Mouse (Mus musculus): Measurements from ENCODE around the gene Stx16.

Stx16 gene

DNA sequence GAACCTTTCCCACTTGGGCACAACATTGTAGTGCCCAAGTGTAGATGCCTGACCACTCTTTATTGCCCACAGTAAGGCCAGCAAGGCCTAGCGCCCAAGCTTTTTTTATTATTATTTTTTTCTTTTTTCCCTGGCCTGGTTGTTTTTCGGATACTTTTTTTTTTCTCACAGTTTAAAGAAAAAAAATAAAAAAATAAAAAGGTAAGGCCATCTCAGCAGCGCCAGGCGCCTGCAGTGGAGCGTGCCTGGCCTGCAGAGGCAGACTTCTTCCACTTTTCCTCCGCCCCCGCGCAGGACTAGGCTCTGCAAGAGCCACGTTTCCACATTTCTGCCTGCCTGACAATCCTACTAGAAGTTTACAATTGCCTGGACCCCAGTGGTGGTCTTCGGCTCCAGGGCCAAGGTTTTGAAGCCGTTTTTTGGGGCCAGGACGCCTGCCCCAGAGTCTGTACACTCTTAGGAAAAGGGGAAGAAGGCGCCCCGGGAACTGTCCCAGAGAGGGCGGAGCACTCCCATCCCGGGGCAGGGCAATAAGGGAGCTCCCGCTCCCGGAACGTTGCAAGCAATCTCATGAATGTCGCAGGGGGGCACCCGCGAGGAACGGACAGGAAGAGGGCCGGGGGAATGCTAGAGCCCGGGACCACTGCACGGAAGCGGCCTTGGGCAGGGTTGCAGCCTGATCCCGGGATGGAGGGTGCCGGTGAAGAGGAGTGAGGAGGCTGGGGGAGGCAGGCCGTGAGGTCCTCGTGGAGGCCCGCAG, at the start of gene Stx16:
Gene Stx16, plus strand, starts transcription at position 636 of the 760 bp plus-strand sequence.
- DNase-seq (ENCODE audit: low read depth, low spot score): peak; percentile 57

DNA sequence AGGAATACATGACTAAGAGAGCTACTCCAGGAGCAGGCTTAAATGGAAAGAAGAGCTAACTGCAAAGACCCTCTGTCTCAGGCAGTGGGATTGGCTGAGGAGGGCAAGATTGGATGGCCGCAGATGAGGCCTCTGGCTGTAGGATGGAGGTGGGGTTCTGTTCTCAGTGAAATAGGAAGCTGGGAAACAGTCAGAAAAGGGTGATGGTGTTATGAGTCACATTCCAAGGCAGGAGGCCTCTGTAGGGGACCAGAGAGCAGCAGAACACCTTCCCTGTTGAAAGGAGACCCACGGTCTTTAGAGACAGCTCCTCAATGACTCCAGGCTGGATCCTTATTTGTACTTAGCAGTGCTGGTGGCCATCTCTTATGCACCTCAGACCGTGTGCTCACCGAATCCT, 49.7 kb upstream of the Stx16 start:
- DNase-seq (ENCODE audit: low read depth, low spot score): no peak

GRCm38 (mm10) chr2:174033257-174033800, 42.8 kb upstream of the Stx16 start:
- DNase-seq (ENCODE audit: low read depth, low spot score): no peak

DNA sequence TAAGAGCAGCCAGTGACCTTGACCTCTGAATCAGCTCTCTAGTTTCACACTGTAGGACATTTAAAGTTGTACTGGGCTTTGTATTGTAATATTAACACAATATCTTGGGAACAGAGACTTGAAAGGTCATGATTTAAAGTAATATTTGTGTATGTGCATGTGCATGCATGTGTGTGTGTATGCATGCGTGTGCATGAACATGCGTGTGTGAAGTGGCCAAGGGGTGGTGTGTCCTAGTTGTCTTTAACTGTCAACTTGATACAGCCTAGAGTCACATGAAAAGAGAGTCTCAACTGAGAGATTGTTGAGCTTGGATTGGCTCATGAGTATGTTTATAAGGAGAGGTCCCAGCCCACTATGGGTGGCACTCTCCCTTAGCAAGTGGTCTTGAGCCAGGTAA, 28.5 kb upstream of the Stx16 start:
- no peak for DNase-seq (ENCODE audit: low read depth, low spot score)

DNA sequence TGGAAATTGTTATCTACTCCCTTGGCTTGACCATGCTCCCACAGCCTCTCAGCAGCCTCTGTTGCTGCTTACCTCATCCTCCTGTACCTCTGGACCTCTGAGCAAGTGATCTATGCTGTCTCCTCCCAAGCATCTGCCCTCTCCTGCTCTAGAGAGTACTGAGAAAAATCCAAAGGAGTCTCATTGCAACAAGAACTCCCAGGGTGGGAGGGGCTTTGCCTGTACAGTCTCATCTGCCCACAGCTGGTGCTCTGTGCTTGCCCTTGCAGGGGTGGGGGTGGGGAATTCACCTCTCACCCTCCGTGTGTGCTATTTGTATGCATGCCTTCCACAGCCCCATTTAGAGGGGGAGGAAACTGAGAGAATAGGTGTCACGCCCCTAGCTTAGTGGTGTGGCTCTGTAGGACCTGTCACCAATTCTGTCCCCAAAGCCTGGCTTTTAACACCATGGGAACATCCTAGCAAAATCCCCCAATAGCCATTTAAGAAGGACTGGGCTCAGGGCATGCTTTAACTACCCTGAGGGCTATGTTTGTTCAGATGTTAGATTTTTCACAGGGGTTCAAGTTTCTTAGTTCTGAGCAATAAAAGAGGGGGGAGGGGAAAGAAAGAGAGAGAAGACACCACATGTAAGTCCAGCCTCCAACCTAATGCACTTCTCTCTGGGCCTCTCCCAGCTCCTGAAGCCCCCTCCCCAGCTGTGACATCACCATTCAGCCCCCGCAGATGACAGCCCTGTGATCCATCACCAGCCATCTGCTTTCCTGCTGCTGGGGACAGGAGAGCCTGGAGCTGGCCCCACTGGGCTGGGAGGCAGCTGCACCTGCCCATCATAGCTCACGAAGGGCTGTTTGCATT, 26.4 kb upstream of the Stx16 start:
- no peak for DNase-seq (ENCODE audit: low read depth, low spot score)

- no peak for DNase-seq (ENCODE audit: low read depth, low spot score)
Observed at GRCm38 (mm10) chr2:174050339-174050685, 25.8 kb upstream of the Stx16 start.

DNA sequence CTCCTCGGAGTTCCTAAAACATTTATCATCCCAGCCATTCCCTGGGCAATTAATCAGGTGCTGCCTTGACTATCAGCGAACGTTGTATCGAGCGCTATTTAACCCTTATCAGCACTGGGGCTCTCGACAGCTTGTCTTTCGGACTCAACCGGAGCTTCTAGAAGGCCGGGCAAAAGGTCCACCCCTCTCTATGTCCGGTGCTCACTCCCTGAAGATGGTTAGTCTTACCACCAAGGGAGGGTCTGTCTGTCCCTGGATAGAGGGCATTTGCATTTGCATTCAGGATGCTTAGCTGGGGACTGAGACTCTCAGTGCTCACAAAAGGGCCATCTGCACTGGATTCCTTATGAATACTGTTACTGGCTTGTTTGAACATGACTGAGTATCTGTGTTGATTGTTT, 25.0 kb upstream of the Stx16 start:
- DNase-seq (ENCODE audit: low read depth, low spot score): no peak

GRCm38 (mm10) chr2:174054496-174054895, 21.6 kb upstream of the Stx16 start:
- DNase-seq (ENCODE audit: low read depth, low spot score): no peak

GRCm38 (mm10) chr2:174057730-174058129, 18.4 kb upstream of the Stx16 start:
- DNase-seq (ENCODE audit: low read depth, low spot score): no peak

DNA sequence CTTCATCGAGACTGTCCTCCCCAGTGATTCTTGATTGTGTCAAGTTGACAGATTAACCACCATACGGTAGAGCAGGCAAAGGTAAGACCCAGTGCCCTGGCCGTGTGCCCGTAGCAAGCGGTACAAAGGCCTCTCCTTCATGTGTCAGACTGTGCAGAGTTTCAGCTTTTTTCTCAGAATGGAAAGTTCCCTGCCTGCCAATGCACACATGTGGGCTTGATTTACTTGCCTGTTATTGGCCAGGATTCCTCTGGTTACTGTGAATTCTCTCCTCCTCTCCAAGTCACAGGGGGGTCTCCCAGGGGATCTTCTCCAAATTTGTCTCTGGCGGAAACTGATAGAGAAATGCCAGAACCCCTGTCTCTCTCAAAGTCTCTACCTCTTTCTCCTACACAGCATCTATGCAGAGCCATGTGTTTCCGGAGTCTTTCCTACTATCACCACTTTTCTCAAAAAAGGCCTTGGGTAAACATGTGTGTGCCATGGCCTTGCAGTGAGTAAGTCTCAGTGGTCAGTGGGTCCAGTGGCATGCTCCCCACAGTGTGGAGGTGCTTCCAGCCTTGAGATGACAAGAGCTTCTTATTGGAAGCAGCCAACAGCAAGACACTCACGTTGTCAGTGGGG, 17.7 kb upstream of the Stx16 start:
- DNase-seq (ENCODE audit: low read depth, low spot score): no peak

DNA sequence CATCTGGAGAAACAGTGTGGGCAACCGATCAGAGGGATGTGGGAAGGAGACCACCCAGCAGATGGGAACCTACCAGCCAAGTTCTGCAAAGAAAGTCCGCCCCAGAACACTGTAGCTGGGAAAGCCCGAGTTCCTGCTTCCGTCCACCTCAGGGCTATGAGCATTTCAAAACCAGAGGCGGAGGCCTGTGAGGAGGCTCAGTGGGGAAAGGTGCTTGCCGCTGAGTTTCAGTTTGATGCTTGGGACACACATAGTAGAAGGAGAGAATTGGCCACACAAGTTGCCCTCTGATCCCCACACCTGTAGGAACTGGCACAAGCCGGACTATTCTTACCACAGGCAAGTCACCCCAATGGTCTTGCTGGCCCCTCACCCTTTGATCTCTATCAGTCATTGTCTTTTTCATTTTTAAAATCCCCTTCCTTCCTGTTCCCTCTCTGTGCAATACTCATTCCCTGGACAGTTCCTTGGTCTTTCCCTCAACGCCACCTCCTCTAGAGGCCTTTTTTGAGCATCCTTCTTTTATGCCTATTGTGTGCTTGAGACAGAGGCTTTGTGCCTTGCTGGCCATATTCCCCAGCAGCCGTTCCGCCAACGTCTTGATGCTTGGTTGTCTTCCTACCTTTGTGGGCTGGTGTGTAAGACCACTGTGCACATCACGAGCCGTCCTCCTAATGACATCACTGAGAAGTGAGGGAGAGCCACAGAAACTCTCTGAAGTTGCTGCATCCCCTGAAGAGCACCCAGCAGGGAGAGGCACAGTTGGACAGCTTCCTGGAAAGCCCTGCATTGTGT, 16.3 kb upstream of the Stx16 start:
- DNase-seq (ENCODE audit: low read depth, low spot score): no peak

- no peak for DNase-seq (ENCODE audit: low read depth, low spot score)
Observed at GRCm38 (mm10) chr2:174061219-174061618, 14.9 kb upstream of the Stx16 start.

DNA sequence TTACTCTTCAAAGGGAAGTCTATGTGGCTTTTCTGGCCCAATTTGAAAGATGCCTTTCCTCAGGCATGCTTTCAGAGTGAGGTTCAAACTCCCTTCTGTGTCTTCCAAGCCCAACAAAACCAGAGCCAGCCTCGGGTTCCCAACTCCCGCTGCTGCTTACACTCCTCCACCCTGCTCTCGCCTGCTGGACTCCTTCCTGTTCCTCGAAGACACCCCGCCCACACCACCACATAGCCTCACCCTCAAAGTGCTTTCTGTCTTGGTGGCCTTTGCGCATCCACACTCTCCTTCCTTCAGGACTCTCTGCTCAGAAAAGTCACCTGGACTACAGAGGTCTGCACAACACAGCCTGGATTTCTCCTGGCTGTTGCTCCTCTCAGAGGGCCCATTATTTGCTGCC, 13.0 kb upstream of the Stx16 start:
- DNase-seq (ENCODE audit: low read depth, low spot score): no peak

- DNase-seq (ENCODE audit: low read depth, low spot score): no peak
Observed at GRCm38 (mm10) chr2:174063527-174064211, 12.4 kb upstream of the Stx16 start.

- DNase-seq (ENCODE audit: low read depth, low spot score): no peak
Observed at GRCm38 (mm10) chr2:174067793-174068419, 8.2 kb upstream of the Stx16 start.

- no peak for DNase-seq (ENCODE audit: low read depth, low spot score)
Observed at GRCm38 (mm10) chr2:174069532-174070049, 6.5 kb upstream of the Stx16 start.

- DNase-seq (ENCODE audit: low read depth, low spot score): no peak
Observed at GRCm38 (mm10) chr2:174071406-174071805, 4.7 kb upstream of the Stx16 start.

DNA sequence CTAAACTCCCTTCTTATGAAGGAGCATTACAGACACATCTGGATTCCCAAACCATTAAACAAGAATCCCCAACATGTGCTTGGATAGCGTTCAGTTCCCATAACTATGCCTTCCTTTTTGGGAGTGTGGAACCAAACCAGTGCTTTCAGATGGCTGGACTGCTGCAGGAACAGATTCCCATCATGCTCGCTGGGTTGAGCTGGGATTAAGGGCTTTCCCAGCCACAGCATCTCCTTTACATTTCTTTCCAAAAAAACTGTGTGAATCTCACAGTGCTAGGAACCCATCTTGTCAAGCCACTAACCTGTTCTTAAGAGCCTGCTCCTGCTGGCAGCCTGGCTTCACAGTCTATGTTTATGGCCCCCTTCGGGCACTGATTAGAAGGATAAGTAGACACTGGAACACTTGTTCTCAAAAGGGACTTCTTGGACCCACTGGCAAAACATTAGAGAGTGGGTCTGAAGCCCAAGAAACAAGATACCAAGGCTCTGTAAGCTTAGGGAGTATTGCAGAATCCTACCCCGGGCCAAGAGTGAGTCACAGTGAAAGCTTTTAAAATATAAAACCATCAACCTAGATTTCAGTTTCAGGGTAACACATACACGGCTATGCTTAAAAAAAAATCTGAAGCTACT, 2.8 kb upstream of the Stx16 start:
- DNase-seq (ENCODE audit: low read depth, low spot score): no peak

- DNase-seq (ENCODE audit: low read depth, low spot score): no peak
Observed at GRCm38 (mm10) chr2:174074621-174075020, 1.5 kb upstream of the Stx16 start.

All from c-Kit-negative CD71-positive TER-119-positive erythroid progenitor cells, embryonic 14.5 days (primary cell).